Mouse (Mus musculus) inflammation-experienced regulatory T-cells (primary cell): ENCODE measurements around the gene Cox10. TPM values are rescaled to one million over a fixed set of nuclear protein-coding genes. Genes with fewer than 3 reads are reported as not detected.

Source experiments
- polyA plus RNA-seq, 2 experiments: library from polyadenylated mRNA; unstranded; fragments of 100-300 nt; shearing (Covaris generic); gene quantifications; one replicate each; pipeline ENCODE4 v1.2.1; 2017

Cox10 gene
- polyA plus RNA-seq, result 10 to 100 TPM; 17.3 to 24.0 TPM

DNA sequence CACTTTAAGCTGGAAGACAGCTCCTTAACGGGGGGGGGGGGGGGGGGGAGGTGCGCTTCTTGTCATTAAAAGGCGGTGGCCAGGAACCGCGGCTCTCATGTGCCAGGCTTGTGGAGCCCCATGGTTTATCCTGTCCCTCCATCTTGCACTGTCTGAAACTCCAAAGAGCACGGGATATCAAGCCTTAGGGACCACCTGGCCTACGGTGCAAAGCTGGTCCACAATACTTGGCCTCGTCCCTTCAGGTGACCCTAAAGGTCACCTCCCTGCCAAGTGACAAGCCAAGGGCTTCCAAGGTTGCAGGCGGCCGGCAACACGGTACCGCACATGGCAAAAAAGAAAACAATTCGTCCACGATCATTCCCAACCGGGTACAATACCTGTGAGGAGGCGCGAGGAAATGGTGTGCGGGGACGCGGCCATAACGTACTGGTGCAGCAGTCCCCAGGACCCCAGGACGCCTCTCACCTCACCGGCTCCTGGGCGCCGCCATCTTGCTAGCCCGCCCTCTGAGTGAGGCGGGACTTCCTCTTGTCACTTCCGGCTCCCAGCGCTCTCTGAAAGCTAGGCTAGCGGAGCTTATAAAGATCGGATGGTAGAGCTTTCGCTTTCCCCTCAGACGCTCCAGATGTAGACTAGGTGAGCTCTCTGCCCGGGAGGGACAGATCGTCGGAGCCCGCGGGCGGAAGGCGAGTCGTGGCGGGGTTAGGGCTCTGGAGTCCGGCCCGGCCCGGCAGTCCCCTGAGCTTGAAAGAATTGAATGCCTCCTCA, at the start of gene Cox10:
Gene Cox10, minus strand, starts transcription at position 513 of the 771 bp plus-strand sequence.

DNA sequence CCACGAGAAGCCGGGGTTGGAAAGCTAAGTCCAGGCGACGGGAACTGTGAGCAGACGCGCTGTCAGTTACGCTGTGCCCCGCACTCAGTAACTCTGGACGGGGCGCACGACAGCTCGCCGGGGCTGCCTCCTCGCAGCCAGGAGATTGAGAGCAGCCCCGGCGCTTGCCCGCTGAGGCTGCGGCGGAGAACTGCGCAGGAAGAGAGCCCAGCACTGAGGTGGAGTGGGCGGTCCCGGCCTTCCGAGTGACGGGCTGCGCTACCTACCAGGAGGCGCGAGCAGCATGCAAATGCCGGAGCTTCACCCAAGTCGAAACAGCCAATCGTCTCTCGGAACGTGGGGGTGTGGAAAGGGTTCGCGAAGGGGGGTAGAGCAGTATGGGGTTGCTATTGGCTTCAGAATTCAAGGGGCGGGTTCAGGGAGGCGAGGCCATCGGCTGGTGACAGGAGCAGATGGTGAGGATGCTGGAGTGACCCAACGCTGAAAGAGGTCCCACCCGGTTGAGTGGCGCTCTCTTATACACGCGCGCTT, 157.1 kb downstream of the Cox10 start, which contains the start of gene Hs3st3b1:
Gene Hs3st3b1, minus strand, starts transcription at position 200 of the 531 bp plus-strand sequence.

Other genes with a start within 250 kb of the Cox10 start
- gene Hs3st3b1, start 157.2 kb downstream of the Cox10 start, polyA plus RNA-seq, result 10 to 100 TPM in 1 of 2 experiments, 1 to 10 TPM in 1; 1.9 to 29.6 TPM